Mouse (Mus musculus) kidney, embryonic 14.5 days (tissue): ENCODE measurements around the gene Tpcn1. TPM values are rescaled to one million over a fixed set of nuclear protein-coding genes. Genes with fewer than 3 reads are reported as not detected.

Experiments
- ATAC-seq: fragments of 200-750 bp; cut with Nextera tagmentation; 2 replicates; pipeline ENCODE4 v1.8.0; 2017; ENCODE audit warnings: moderate number of reproducible peaks, mild to moderate bottlenecking, moderate TSS enrichment, moderate library complexity; ENCODE audit not compliant: low FRiP score, low TSS enrichment
- H3K27ac ChIP-seq: fragments of 300-500 bp; sonication (generic); 2 replicates; pipeline ENCODE4 v1.5.1; 2014; ENCODE audit warnings: low read depth, mild to moderate bottlenecking, low read length, moderate library complexity, mixed read lengths
- H3K27me3 ChIP-seq: fragments of 300-500 bp; sonication (generic); 2 replicates; pipeline ENCODE4 v1.6.1; 2014; ENCODE audit warnings: mild to moderate bottlenecking, low read length; ENCODE audit not compliant: control insufficient read depth, insufficient read depth
- H3K36me3 ChIP-seq: fragments of 300-500 bp; sonication (generic); 2 replicates; pipeline ENCODE4 v1.6.1; 2014; ENCODE audit warnings: low read length, mixed read lengths; ENCODE audit not compliant: control insufficient read depth, insufficient read depth
- H3K4me1 ChIP-seq: fragments of 300-500 bp; sonication (generic); 2 replicates; pipeline ENCODE4 v1.6.1; 2014; ENCODE audit warnings: low read length, mixed read lengths; ENCODE audit not compliant: control insufficient read depth, insufficient read depth
- H3K4me2 ChIP-seq: fragments of 300-500 bp; sonication (generic); replicated peaks from 2 replicates; pipeline ENCODE4 v1.6.1; 2014; ENCODE audit warnings: low read depth, mild to moderate bottlenecking, low read length
- H3K4me3 ChIP-seq: fragments of 300-500 bp; sonication (generic); 2 replicates; pipeline ENCODE4 v1.5.1; 2014; ENCODE audit warnings: mild to moderate bottlenecking, low read length
- H3K9ac ChIP-seq: fragments of 300-500 bp; sonication (generic); 2 replicates; pipeline ENCODE4 v1.6.1; 2014; ENCODE audit warnings: low read depth, mild to moderate bottlenecking, low read length, moderate library complexity
- H3K9me3 ChIP-seq: fragments of 300-500 bp; sonication (generic); 2 replicates; pipeline ENCODE4 v1.6.1; 2016; ENCODE audit warnings: low read length; ENCODE audit not compliant: control insufficient read depth
- WGBS: fragments of 180-500 bp; shearing (Covaris S2); extraction: QIAGEN DNeasy Blood & Tissue Kit; methylation state at CpG from one replicate; pipeline ENCODE4 v1.1.7; 2014; 5-methylcytosine and 5-hydroxymethylcytosine counted together
- polyA plus RNA-seq: library from polyadenylated mRNA; unstranded; fragments of >200 nt; fragmentation: Nextera tagmentation; extraction: Ambion mirVana; gene quantifications from 2 replicates; pipeline ENCODE4 v1.2.1, GENCODE M21; 2014

The Tpcn1 gene
- polyA plus RNA-seq, 1 experiment from 2014 or later, result 33.8 TPM

DNA sequence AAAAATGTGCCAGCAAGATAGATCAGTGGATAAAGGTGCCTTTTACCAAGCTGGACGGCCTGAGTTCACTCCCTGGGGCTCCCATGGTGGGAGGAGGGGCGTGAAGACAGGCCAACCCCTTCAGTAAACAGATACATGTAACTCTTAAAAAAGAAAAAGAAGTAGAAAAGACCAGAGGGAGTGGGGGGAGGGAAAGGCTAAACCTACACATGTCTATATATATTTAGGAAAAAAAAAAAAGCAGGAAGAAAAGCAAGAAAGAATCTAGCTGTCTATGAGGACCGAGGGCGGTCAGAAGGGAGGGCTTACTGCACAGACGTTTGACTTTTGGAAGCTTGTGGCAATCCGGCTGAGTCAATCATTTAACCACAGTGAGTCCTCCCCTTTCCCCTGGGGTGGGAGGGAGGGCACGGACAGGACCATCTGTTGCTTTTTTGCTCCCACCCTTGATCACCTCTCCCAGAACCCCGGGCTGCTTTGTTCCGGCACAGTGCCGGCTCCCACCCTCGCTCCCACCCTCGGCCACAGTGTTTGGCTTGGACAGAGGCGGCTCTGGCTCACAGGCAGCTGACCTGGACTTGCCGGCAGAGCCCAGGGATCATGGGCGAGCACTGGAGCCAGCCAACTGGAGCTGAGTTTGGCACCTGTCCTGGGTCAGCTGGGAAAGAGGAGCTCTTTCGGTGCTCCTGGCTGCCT is 27.7 kb downstream of the Tpcn1 start:
- ATAC-seq, result peak; percentile 77
- no peaks in the 10 kb centered on the region for H3K27me3 ChIP-seq
- H3K4me3 ChIP-seq, result peak overlapping the region; percentile 18
- H3K36me3 ChIP-seq, result peaks cover 12% of the 10 kb centered on the region
- H3K4me2 ChIP-seq, result peak overlapping the region; percentile 34
- peaks cover 50% of the 10 kb centered on the region for H3K4me1 ChIP-seq
- H3K27ac ChIP-seq, result peak overlapping the region; percentile 91
- 4% methylated on average over 16 of the region's 16 CpGs for WGBS
- H3K9me3 ChIP-seq, result no peaks in the 10 kb centered on the region
- H3K9ac ChIP-seq, result peak overlapping the region; percentile 34; the same call in 1 of the 2 replicates

GRCm38 (mm10) chr5:120560129-120560615 is 28.3 kb downstream of the Tpcn1 start:
- WGBS, result 31% methylated on average over 9 of the region's 9 CpGs
- H3K36me3 ChIP-seq, result peaks cover 17% of the 10 kb centered on the region
- ATAC-seq, result no peak; the same call in 1 of the 2 replicates
- peak overlapping the region; percentile 18 for H3K4me3 ChIP-seq
- H3K4me2 ChIP-seq, result peak overlapping the region; percentile 34
- peak overlapping the region; percentile 34; the same call in 1 of the 2 replicates for H3K9ac ChIP-seq
- peaks cover 44% of the 10 kb centered on the region for H3K4me1 ChIP-seq
- peak overlapping the region; percentile 91 for H3K27ac ChIP-seq
- no peaks in the 10 kb centered on the region for H3K27me3 ChIP-seq
- H3K9me3 ChIP-seq, result no peaks in the 10 kb centered on the region

DNA sequence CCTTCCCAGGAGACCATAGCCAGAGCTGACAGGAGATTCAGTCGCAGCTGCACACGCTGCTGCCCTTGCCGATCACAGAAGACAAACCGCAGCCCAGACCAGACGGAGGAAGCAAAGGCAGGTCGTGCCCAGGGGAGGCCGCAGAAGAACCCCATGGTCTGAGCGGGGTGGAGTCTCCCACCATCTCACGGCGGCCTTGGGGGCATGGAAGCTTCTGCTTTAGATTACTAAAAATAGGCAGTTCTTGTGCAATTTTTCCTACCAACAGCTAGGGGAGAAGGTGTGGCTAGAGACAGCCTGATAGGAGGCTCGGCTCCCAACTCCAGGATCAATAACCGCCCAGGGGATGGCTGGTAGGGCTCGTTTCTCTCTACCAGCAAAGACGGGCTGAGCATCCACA is 29.7 kb downstream of the Tpcn1 start:
- ATAC-seq, result no peak
- no peaks in the 10 kb centered on the region for H3K27me3 ChIP-seq
- peaks cover 34% of the 10 kb centered on the region for H3K4me1 ChIP-seq
- H3K4me2 ChIP-seq, result peak overlapping the region; percentile 5; the same call in 1 of the 2 replicates
- peak overlapping the region; percentile 51; the same call in 1 of the 2 replicates for H3K27ac ChIP-seq
- H3K4me3 ChIP-seq, result no peak overlapping the region
- 0 out of 2 replicates have a peak overlapping the region, but pooled peaks have one; percentile 31 for H3K9ac ChIP-seq
- no peaks in the 10 kb centered on the region for H3K9me3 ChIP-seq
- WGBS, result 74% methylated on average over 14 of the region's 14 CpGs
- H3K36me3 ChIP-seq, result peaks cover 28% of the 10 kb centered on the region

GRCm38 (mm10) chr5:120558041-120558440 is 30.4 kb downstream of the Tpcn1 start:
- ATAC-seq, result no peak
- H3K9ac ChIP-seq, result no peak overlapping the region
- no peak overlapping the region for H3K4me3 ChIP-seq
- no peaks in the 10 kb centered on the region for H3K27me3 ChIP-seq
- H3K4me1 ChIP-seq, result peaks cover 26% of the 10 kb centered on the region
- WGBS, result 63% methylated on average over 8 of the region's 8 CpGs
- no peak overlapping the region for H3K27ac ChIP-seq
- H3K4me2 ChIP-seq, result no peak overlapping the region
- no peaks in the 10 kb centered on the region for H3K9me3 ChIP-seq
- H3K36me3 ChIP-seq, result peaks cover 35% of the 10 kb centered on the region

DNA sequence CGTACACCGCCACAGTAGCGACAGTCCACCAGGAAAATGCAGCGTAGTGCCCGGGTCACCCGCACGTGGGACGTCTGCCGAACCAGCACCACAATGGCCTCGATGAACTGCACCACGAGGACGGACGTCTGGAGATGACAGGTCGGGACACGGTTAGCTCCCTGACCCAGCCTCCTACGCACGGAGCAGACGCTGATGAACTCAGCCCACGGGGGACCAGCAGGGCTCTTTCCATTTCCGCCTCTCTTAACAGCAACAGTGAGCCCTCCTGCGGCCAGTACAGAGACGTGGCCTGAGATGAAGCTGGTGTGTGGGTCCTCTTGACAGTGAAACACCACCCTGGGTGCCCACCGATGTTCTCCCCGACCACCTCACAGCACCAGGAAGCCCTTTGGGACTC is 32.6 kb downstream of the Tpcn1 start:
- H3K9ac ChIP-seq, result no peak overlapping the region
- WGBS, result 64% methylated on average over 24 of the region's 24 CpGs

DNA sequence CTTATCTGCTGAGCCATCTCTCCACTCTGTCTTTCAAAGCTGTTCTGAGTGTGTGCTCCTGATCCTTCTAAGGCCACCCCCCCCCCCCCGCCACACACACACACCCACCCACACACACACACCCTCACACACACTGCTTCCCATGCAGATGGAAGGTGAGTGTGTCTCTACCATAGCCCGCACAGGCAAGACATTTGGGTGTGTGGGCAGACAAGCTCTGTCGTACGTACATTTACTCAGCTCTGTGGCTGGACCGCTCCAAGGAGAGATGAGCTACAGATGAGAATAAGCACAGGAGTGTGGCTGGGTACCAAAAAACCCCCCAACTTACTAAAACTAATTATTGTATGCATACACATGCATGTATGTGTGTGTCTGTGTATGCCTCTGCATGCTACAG is 37.8 kb downstream of the Tpcn1 start:
- Histone ChIP-seq H3K4me3 (no peak overlapping the region), H3K9me3 (no peaks in the 10 kb centered on the region), H3K27ac (no peak overlapping the region), H3K4me2 (no peak overlapping the region), H3K27me3 (no peaks in the 10 kb centered on the region), H3K36me3 (peaks cover 41% of the 10 kb centered on the region), H3K9ac (no peak overlapping the region), H3K4me1 (peaks cover 12% of the 10 kb centered on the region; the same call in 1 of the 2 replicates)
- WGBS, result 100% methylated on average over 5 of the region's 5 CpGs
- ATAC-seq, result no peak

More for the DNA sequence above, 32.6 kb downstream of the Tpcn1 start:
- H3K4me3 ChIP-seq, result no peak overlapping the region
- no peak for ATAC-seq
- no peak overlapping the region for H3K4me2 ChIP-seq
- H3K9me3 ChIP-seq, result no peaks in the 10 kb centered on the region
- H3K27me3 ChIP-seq, result no peaks in the 10 kb centered on the region
- H3K27ac ChIP-seq, result no peak overlapping the region
- peaks cover 41% of the 10 kb centered on the region for H3K36me3 ChIP-seq
- peaks cover 26% of the 10 kb centered on the region for H3K4me1 ChIP-seq

DNA sequence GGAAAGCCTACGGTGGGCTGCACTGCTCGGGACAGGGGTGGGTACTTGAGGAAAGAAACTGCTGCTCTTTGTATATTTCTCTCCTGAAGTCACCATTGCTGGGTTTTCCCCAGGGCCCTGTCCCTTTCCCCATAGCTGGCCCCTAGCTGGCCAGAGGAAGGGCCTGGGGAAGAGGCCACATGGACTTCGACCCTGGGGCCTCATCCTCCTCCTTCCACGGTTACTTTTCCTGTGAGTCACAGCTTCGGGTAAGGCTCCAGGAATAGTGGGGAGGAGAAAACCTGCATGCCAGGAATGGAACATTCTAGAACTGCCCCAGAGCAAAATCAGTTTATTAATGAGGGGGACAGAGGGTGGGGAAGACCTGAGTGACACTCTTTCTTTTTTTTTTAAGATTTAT is 38.3 kb downstream of the Tpcn1 start:
- Histone ChIP-seq H3K4me2 (no peak overlapping the region), H3K9me3 (no peaks in the 10 kb centered on the region), H3K36me3 (peaks cover 37% of the 10 kb centered on the region), H3K4me3 (no peak overlapping the region), H3K4me1 (peaks cover 12% of the 10 kb centered on the region; the same call in 1 of the 2 replicates), H3K9ac (no peak overlapping the region), H3K27ac (no peak overlapping the region), H3K27me3 (no peaks in the 10 kb centered on the region)
- 65% methylated on average over 5 of the region's 5 CpGs for WGBS
- no peak for ATAC-seq

GRCm38 (mm10) chr5:120548236-120548850 is 40.1 kb downstream of the Tpcn1 start:
- no peaks in the 10 kb centered on the region for H3K9me3 ChIP-seq
- H3K4me2 ChIP-seq, result no peak overlapping the region
- ATAC-seq, result no peak
- H3K27ac ChIP-seq, result no peak overlapping the region
- H3K9ac ChIP-seq, result no peak overlapping the region
- peaks cover 30% of the 10 kb centered on the region for H3K36me3 ChIP-seq
- WGBS, result 44% methylated on average over 11 of the region's 11 CpGs
- no peaks in the 10 kb centered on the region for H3K27me3 ChIP-seq
- H3K4me3 ChIP-seq, result no peak overlapping the region
- peaks cover 12% of the 10 kb centered on the region; the same call in 1 of the 2 replicates for H3K4me1 ChIP-seq

- 56% methylated on average over 4 of the region's 5 CpGs for WGBS
- no peak overlapping the region for H3K4me3 ChIP-seq
- H3K4me2 ChIP-seq, result no peak overlapping the region
- H3K27me3 ChIP-seq, result no peaks in the 10 kb centered on the region
- H3K36me3 ChIP-seq, result peaks cover 41% of the 10 kb centered on the region
- H3K27ac ChIP-seq, result no peak overlapping the region
- ATAC-seq, result no peak
- no peaks in the 10 kb centered on the region for H3K9me3 ChIP-seq
- no peak overlapping the region for H3K9ac ChIP-seq
- H3K4me1 ChIP-seq, result peaks cover 26% of the 10 kb centered on the region
These were observed 51.8 kb downstream of the Tpcn1 start for GRCm38 (mm10) chr5:120536632-120537031.
